Mouse (Mus musculus) MEL (cell line): Measurements from ENCODE around the gene 4930512M02Rik. TPM values are rescaled to one million over a fixed set of nuclear protein-coding genes. Genes with fewer than 3 reads are reported as not detected.

Experiments
- DNase-seq: peaks from one replicate; pipeline ENCODE4 v3.0.0; 2011; ENCODE audit warnings: low read depth, low spot score
- H3K27ac ChIP-seq: 2 replicates; pipeline ENCODE4 v1.5.1; 2012; ENCODE audit warnings: low read depth, mild to moderate bottlenecking, control low read depth, low read length, moderate library complexity; ENCODE audit not compliant: control insufficient read depth
- H3K27me3 ChIP-seq, 2 experiments: fragments of 150-350 bp in 1 of 2; sonication (generic) in 1 of 2; 2 replicates each; pipeline ENCODE4 v1.6.1; 2012; ENCODE audit warnings: low read length in 2 of 2, mild to moderate bottlenecking in 2 of 2, improper control_type of control experiment in 1 of 2, moderate library complexity in 1 of 2; ENCODE audit not compliant: insufficient read depth in 2 of 2, control insufficient read depth in 1 of 2
- H3K36me3 ChIP-seq, 2 experiments: 2 replicates each; pipeline ENCODE4 v1.6.1; 2012 to 2014; ENCODE audit warnings: low read length in 2 of 2, improper control_type of control experiment in 1 of 2, inconsistent platforms in 1 of 2, mild to moderate bottlenecking in 1 of 2; ENCODE audit not compliant: insufficient read depth in 2 of 2, control insufficient read depth in 1 of 2
- H3K4me1 ChIP-seq, 2 experiments: fragments of 150-350 bp in 1 of 2; sonication (generic) in 1 of 2; 2 replicates each; pipeline ENCODE4 v1.6.1; 2012; ENCODE audit warnings: low read length in 2 of 2, improper control_type of control experiment in 1 of 2, mild to moderate bottlenecking in 1 of 2; ENCODE audit not compliant: insufficient read depth in 2 of 2, control insufficient read depth in 1 of 2
- H3K4me3 ChIP-seq, 2 experiments: fragments of 150-350 bp in 1 of 2; sonication (generic) in 1 of 2; 2 replicates each; pipeline ENCODE4 v1.5.1; 2012; ENCODE audit warnings: low read depth in 2 of 2, low read length in 2 of 2, mild to moderate bottlenecking in 2 of 2, moderate library complexity in 2 of 2, control low read depth in 1 of 2, improper control_type of control experiment in 1 of 2; ENCODE audit not compliant: control insufficient read depth in 1 of 2, insufficient read depth in 1 of 2
- H3K79me2 ChIP-seq: 2 replicates; pipeline ENCODE4 v1.6.1; 2012; ENCODE audit warnings: mild to moderate bottlenecking, low read length, moderate library complexity; ENCODE audit not compliant: control insufficient read depth, poor library complexity, insufficient read depth
- H3K9ac ChIP-seq: 2 replicates; pipeline ENCODE4 v1.6.1; 2012; ENCODE audit warnings: low read depth, mild to moderate bottlenecking, control low read depth, low read length, moderate library complexity; ENCODE audit not compliant: control insufficient read depth, poor library complexity, severe bottlenecking
- H3K9me3 ChIP-seq: fragments of 150-350 bp; sonication (generic); replicated peaks from 2 replicates; pipeline ENCODE4 v1.6.1; 2012; ENCODE audit warnings: mild to moderate bottlenecking, low read length, improper control_type of control experiment, moderate library complexity; ENCODE audit not compliant: insufficient read depth
- BHLHE40 ChIP-seq: IDR thresholded peaks from 2 replicates; pipeline ENCODE4 v1.6.1; 2012; ENCODE audit warnings: low read depth, mild to moderate bottlenecking, inconsistent platforms, low read length, improper control_type of control experiment, borderline replicate concordance
- CHD1 ChIP-seq: IDR thresholded peaks from 2 replicates; pipeline ENCODE4 v1.6.1; 2012; ENCODE audit warnings: low read depth, mild to moderate bottlenecking, inconsistent platforms, low read length, improper control_type of control experiment
- E2F4 ChIP-seq: IDR thresholded peaks from 2 replicates; pipeline ENCODE4 v1.6.1; 2011; ENCODE audit warnings: low read depth, low read length, improper control_type of control experiment, borderline replicate concordance
- EP300 ChIP-seq, 2 experiments: IDR thresholded peaks; 2 replicates each; pipeline ENCODE4 v1.6.1; 2011; ENCODE audit warnings: improper control_type of control experiment in 2 of 2, low read length in 2 of 2, low read depth in 1 of 2, mild to moderate bottlenecking in 1 of 2
- GATA1 ChIP-seq: IDR thresholded peaks from 2 replicates; pipeline ENCODE4 v1.6.1; 2011; ENCODE audit warnings: low read depth, low read length, improper control_type of control experiment
- JUND ChIP-seq: IDR thresholded peaks from 2 replicates; pipeline ENCODE4 v1.6.1; 2011; ENCODE audit warnings: low read depth, mild to moderate bottlenecking, improper control_type of control experiment, low read length
- MAZ ChIP-seq: IDR thresholded peaks from 2 replicates; pipeline ENCODE4 v1.6.1; 2012; ENCODE audit warnings: low read depth, mild to moderate bottlenecking, inconsistent platforms, low read length, improper control_type of control experiment
- MXI1 ChIP-seq: IDR thresholded peaks from 2 replicates; pipeline ENCODE4 v1.6.1; 2011; ENCODE audit warnings: mild to moderate bottlenecking, low read depth, low read length, improper control_type of control experiment
- MYB ChIP-seq: IDR thresholded peaks from 2 replicates; pipeline ENCODE4 v1.6.1; 2011; ENCODE audit warnings: mild to moderate bottlenecking, low read depth, low read length, improper control_type of control experiment
- MYC ChIP-seq: IDR thresholded peaks from 2 replicates; pipeline ENCODE4 v1.6.1; 2011; ENCODE audit warnings: low read depth, mild to moderate bottlenecking, low read length, improper control_type of control experiment, moderate library complexity
- NELFE ChIP-seq: IDR thresholded peaks from 2 replicates; pipeline ENCODE4 v1.6.1; 2011; ENCODE audit warnings: low read depth, low read length, improper control_type of control experiment
- NRF1 ChIP-seq: IDR thresholded peaks from 2 replicates; pipeline ENCODE4 v1.6.1; 2014; ENCODE audit warnings: low read depth, mild to moderate bottlenecking, inconsistent platforms, low read length, improper control_type of control experiment, moderate library complexity; ENCODE audit not compliant: poor library complexity, insufficient read depth, severe bottlenecking
- POLR2A ChIP-seq, 2 experiments: IDR thresholded peaks; 2 replicates each; pipeline ENCODE4 v1.6.1; 2011 to 2012; ENCODE audit warnings: low read length in 2 of 2, mild to moderate bottlenecking in 2 of 2, control low read depth in 1 of 2, improper control_type of control experiment in 1 of 2, low read depth in 1 of 2, moderate library complexity in 1 of 2; ENCODE audit not compliant: control insufficient read depth in 1 of 2, insufficient read depth in 1 of 2, poor library complexity in 1 of 2
- POLR2AphosphoS2 ChIP-seq: IDR thresholded peaks from 2 replicates; pipeline ENCODE4 v1.6.1; 2011; ENCODE audit warnings: low read length, improper control_type of control experiment
- RAD21 ChIP-seq: IDR thresholded peaks from 2 replicates; pipeline ENCODE4 v1.6.1; 2011; ENCODE audit warnings: mild to moderate bottlenecking, low read depth, low read length, improper control_type of control experiment
- RCOR1 ChIP-seq: IDR thresholded peaks from 2 replicates; pipeline ENCODE4 v1.6.1; 2012; ENCODE audit warnings: low read depth, mild to moderate bottlenecking, inconsistent platforms, low read length, improper control_type of control experiment
- SMC3 ChIP-seq: IDR thresholded peaks from 2 replicates; pipeline ENCODE4 v1.6.1; 2011; ENCODE audit warnings: low read depth, low read length, improper control_type of control experiment
- TBP ChIP-seq: IDR thresholded peaks from 2 replicates; pipeline ENCODE4 v1.8.0; 2011; ENCODE audit warnings: low read depth, low read length, improper control_type of control experiment
- USF1 ChIP-seq: IDR thresholded peaks from 2 replicates; pipeline ENCODE4 v1.6.1; 2014; ENCODE audit warnings: low read depth, mild to moderate bottlenecking, inconsistent platforms, low read length, improper control_type of control experiment, moderate library complexity
- USF2 ChIP-seq, 2 experiments: IDR thresholded peaks; 2 replicates each; pipeline ENCODE4 v1.6.1; 2011 to 2012; ENCODE audit warnings: improper control_type of control experiment in 2 of 2, low read length in 2 of 2, borderline replicate concordance in 1 of 2, inconsistent platforms in 1 of 2, low read depth in 1 of 2, mild to moderate bottlenecking in 1 of 2; ENCODE audit not compliant: insufficient read depth in 1 of 2
- ZMIZ1 ChIP-seq: IDR thresholded peaks from 2 replicates; pipeline ENCODE4 v1.6.1; 2012; ENCODE audit warnings: low read depth, mild to moderate bottlenecking, inconsistent platforms, low read length, improper control_type of control experiment, moderate library complexity
- ZNF384 ChIP-seq: IDR thresholded peaks from 2 replicates; pipeline ENCODE4 v1.6.1; 2012; ENCODE audit warnings: low read depth, mild to moderate bottlenecking, inconsistent platforms, low read length, improper control_type of control experiment
- polyA plus RNA-seq, 2 experiments: library from polyadenylated mRNA; stranded (reverse) in 1 of 2; unstranded in 1 of 2; fragments of >175 nt in 1 of 2; fragments of >200 nt in 1 of 2; gene quantifications; 2 replicates each; pipeline versions ENCODE4 v1.2.1 to v1.2.4; 2012; ENCODE audit warnings: low replicate concordance in 2 of 2, low read depth in 1 of 2; ENCODE audit not compliant: insufficient read length in 2 of 2, insufficient read depth in 1 of 2, missing spikeins in 1 of 2
- total RNA-seq: library from RNA; depleted of rRNA; stranded (reverse); fragments of 300-350 nt; gene quantifications from 2 replicates; pipeline ENCODE4 v1.2.3, GENCODE M21; 2012

Gene 4930512M02Rik
- total and polyA plus RNA-seq, 3 experiments: not detected

DNA sequence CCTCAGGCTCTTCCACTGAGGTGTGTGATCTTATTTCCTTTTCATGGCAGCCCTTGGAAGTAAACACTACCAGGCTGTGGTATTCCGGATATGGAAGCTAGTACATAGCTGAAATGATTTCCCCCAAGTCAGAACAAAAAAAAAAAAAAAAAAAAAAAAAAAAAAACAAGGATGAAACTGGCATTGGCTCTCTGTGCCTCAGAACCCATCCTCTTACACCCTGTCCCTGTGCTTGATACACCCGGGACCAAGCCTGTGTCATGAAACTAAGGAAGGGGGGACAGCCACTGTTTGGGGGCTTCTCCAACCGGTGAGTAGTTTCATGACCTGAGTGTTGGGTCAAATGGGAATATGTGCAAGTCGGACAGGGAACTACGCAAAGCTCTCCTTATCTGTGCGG lies 66.5 kb downstream of the 4930512M02Rik start:
- Histone ChIP-seq H3K27ac (no peak overlapping the region), H3K79me2 (no peaks in the 10 kb centered on the region), H3K4me1 (peaks cover 39 to 58% of the 10 kb centered on the region in 2 experiments), H3K9me3 (no peaks in the 10 kb centered on the region), H3K27me3 (no peaks in the 10 kb centered on the region), H3K36me3 (peaks cover 0 to 50% of the 10 kb centered on the region in 2 experiments; a peak in 2 of 4 replicates), H3K4me3 (no peak overlapping the region), H3K9ac (no peak overlapping the region)
- TF ChIP-seq NELFE (no peak), CHD1 (no peak), USF1 (no peak), USF2 (IDR thresholded peaks at IDR 0.05; ENCODE audit: borderline replicate concordance in 1 of 2, insufficient read depth in 1 of 2, low read depth in 1 of 2, low read length in 2 of 2) (no peak), MAZ (no peak), MYB (no peak), POLR2AphosphoS2 (no peak), RCOR1 (no peak), E2F4 (no peak), BHLHE40 (no peak), EP300 (IDR thresholded peaks at IDR 0.05; ENCODE audit: low read depth in 1 of 2, low read length in 2 of 2) (0 out of 4 replicates have a peak, but pooled peaks of 1 of the 2 experiments have one; percentile 8), ZNF384 (peak; percentile 91), NRF1 (no peak), GATA1 (no peak), JUND (no peak), RAD21 (no peak), ZMIZ1 (no peak), POLR2A (IDR thresholded peaks at IDR 0.05; ENCODE audit: control insufficient read depth in 1 of 2, insufficient read depth in 1 of 2, low read depth in 1 of 2, low read length in 2 of 2, poor library complexity in 1 of 2) (no peak), MYC (no peak), MXI1 (no peak), TBP (no peak), SMC3 (0 out of 2 replicates have a peak, but pooled peaks have one; percentile 4)
- DNase-seq: no peak
